Mouse (Mus musculus): ENCODE data around the gene Col6a6.

Col6a6 gene

DNA sequence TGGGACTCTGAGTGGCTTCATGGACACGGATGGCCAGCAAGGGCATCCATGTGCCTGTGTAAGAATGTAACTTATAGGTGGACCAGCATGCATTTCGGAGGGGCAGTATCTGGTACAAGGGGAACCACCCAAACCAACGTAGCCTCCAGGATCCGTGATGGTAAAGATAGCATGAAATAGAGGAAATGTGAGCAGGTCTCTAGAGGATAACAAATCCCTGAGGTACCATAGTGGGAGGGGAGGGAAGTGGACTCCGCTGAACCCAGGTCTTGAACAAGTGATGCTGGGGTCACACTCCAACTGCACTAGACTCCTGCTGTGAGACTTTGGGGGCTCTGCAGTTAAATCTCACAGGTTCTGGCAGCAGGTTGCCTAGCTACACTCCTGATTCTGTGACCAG lies 27.7 kb downstream of the Col6a6 start:
- no peak for DNase-seq

DNA sequence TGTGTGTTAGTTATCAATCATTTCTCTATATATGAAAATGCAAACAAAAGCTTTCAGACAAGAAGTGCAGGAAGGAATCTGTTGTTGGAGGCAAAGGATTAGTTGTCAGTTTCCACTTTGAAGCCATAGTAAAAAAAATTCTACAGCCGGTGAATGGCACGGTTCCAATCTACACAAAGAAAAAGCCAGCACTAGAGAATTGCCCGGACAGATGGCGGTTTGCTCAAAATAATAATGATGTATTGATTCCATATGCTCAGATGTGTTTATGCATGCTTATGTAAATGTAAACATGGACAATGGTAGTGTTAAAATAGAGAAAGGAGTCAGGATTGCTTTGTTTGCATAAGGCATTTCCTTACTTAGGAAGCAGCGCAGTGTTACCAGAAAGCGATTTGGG lies 31.8 kb downstream of the Col6a6 start:
- no peak for DNase-seq

DNA sequence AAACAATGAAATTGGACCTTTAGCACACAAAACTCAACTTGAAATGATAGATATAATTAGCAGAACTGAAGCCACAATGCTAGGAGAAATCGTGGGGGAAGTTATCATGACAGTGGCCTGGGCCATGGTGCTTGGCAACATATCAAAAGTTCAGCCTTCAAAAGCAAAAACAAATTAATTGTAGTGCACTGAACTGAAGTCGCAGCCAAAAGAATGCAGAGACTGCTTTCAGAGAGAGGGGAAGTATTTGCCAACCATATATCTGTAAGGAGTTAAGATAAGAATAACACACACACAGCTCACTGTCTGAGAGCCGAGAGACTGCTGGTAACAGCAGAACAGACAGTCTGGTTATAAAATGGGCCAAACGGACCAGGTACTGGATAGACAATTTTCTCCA lies 33.0 kb downstream of the Col6a6 start:
- DNase-seq: no peak

DNA sequence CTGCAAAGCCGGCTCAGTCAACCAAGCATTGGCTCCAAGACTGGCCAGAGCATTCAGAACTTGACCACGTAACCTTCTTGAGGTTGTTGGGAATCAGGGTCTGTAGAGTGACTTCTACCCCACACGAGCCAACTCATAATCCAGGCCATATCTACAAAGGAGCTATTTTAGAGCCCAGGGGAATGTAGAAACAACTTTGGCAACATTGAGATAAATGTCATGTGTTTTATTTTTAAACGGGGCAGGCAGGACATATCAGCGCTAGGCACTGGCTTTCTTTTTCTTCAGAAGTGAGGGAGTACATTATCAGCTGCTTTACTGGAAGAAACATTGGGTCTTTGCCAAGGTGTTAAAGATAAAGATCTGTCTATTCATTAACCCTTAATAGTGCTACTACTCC lies 36.1 kb downstream of the Col6a6 start:
- DNase-seq: no peak

DNA sequence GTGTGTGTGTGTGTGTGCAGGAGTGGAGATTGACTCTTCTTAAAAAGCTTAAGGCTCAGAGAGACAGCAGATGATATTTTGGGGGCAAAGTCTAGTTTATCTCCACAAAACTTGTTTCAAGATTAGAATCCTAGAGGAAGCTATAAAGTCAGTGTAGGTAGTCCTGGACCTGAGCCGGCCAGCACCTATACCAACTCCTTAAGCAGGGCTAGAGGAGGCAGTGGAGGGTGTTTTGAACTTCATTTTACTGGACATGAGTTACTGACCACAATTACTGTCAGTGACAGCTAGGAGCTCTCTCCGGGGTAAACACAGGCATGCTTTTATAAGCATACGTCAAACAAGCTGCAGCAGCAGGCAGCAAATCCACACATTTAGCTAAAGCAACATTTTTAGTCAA lies 39.8 kb downstream of the Col6a6 start:
- no peak for DNase-seq

DNA sequence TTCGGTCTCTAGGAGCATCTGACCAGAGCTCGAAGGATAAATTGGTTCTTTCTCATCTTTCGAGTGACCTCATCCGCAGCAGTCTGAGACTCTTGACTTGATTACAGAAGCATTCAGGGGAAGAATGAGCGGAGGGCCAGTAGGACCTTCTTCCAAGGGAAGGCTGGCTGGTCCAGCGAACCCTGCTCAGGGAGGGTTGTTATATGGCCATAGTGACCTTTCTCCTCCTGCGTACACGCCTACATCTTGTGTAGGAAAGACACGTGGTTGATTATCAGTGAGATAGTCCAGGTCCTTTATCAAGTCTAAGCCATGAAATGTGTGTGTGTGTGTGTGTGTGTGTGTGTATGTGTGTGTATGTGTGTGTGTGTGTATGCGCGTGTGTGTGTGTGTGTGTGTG lies 40.2 kb downstream of the Col6a6 start:
- DNase-seq: no peak

DNA sequence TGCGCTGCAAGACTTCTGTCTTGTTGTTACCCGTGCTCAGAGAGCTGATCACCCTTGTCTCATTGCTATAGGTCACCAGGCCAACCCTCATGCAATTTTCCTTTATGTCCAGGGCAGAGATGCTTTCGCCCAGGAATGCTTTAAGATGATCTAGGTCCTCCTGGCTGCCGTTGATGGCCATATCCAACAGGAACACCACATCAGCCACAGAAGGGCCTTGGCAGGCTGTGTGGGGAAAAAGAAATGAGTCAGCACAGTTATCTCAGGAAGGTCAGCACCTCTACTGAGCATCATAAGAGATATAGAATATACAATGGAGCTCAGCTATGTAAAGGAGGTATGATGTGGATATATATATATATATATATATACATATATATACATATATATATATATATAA lies 43.9 kb downstream of the Col6a6 start:
- DNase-seq: no peak

DNA sequence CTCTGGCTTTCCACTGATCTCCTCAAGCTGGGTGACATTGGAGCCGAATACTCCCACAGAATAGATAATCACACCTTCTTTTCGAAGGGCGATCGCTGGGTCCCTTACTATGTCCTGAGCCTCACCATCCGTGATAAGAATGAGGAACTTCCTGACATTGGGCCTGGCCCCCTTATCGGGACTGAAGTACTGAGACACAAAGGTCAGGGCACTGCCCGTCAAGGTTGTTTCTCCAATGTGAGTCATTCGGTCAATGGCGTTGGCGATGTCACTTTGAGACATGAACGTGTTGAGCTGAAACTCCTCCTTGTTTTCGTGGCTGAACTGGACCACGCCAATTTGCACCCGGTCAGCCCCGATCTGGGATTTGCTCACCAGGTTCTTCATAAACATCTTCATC lies 47.3 kb downstream of the Col6a6 start:
- DNase-seq: no peak

DNA sequence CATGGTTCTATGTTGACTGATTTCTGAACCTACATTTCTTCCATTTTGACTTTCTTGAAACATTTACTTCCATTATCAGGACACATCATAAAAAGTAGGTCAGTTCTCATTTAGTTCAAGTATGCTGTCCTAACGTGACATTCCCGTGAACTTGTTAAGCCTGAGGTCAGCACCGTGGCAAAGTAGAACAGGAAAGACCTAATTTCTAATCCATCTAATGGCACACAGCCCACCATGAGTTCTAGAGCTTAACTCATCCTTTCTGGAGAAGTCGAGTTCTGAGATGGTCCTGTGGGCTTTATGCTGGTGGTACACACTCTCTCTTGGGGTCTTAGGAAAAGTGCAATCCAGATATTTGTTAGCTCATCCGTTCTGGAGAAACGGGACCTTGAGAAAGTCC lies 49.2 kb downstream of the Col6a6 start:
- no peak for DNase-seq

DNA sequence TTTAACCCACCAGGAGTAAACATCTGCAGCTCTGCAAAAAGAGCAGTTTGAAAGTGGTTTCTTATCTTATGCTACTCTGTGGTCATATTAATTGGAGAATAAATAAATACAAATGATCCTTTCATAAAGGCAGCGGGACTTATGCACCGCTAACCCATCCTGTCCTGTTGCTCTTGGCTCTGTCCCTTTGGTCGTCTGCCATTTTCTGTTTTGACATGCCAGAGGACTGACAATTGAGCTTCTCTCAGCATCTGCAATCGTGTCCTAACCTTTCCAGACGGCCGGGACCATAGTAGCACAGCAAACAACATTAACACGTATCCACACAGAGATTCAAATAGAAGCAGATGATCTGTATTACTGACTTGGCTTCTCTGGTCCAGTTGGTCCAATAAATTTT lies 53.1 kb downstream of the Col6a6 start:
- DNase-seq: peak; percentile 26

DNA sequence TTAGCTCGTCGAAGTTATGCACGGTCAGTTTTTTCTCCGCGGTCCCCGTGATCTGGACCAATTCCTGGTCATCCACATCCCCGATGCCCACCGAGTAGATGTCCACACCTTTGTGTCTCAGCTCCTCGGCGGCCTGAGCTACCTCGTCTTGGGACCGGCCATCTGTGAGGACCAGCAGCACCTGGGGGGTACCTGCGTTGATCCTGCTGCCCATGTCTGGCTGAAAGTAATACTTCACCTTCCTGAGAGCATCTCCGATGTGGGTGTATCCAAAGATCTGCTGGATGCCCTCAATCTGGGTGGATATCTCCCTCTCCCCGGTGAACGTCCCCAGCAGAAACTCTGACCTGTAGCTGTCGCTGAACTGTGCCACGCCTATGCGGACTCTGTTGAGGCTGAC lies 53.6 kb downstream of the Col6a6 start:
- DNase-seq: peak; percentile 4

DNA sequence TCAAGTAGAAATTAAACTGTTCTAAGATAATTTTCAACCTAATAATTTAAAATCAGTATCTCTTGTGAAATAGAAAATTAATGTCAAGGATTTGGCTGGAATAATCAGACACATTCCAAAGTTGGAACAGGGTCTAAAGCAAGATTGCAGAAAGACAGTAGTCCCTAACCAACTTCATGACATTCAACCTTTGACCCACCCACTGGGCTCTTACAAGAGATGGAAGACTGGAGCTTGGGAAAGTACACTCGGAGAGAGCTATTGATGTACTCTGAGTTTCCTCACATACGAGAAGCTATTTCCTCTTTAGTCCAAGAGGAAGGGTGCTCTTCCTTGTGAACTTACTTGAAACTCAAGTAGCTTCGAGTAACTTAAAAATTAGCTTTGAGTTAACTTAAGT lies 56.6 kb downstream of the Col6a6 start:
- no peak for DNase-seq

DNA sequence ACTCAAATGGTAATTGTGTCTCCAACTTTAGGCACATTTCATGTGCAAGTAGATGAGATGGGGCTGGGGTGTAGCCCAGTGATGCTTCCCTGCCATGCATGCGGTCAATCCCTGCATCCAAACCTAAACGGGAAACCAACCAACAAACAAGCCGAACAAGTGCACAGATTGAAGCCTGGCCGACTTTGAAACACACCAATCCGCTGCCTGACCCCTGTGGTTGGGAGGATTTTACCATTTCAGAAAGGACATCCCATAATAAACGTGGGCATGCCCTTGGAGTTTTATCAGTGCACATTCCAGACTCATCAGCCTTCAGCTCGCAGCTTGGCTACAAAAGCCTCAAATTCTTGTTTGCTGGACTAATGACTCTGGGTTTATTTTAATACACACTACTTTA lies 57.3 kb downstream of the Col6a6 start:
- DNase-seq: no peak

DNA sequence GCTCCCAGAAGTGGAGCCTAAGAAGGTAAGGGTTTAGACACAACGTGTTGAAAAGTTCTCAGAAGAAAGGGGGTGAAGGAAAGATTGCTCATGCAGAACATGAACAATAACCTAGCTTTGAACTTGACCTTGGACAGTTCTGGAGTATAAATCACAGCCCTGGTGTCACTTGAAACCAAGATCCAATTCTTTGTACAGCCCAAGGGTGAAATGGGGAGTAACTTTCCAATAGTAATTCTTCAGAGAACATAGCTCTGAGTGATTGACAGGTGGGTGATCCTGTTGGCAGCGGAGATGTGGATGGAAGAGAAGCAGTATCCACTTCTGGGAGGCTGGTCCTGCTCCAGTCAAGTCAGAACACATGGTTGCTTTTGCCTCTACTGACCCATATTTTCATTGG lies 62.1 kb downstream of the Col6a6 start:
- no peak for DNase-seq

DNA sequence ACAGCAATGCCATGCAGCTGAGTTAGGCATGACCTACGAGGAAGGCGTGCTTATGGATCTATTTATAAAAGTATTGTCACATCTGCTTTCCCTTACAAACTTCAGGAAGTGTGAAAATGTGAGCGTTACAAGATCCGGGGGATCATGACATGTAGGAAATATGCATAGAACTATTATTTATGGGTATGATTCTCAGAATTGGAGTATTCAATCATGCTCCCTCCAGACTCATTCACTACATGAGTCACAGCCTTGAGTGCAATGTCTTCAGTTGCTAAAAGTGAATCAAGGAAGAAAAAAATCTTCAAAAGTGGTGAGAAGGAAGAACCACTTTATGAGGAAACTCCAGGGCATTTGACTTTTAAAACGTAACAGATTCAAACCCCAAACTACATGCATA lies 63.3 kb downstream of the Col6a6 start:
- DNase-seq: no peak

DNA sequence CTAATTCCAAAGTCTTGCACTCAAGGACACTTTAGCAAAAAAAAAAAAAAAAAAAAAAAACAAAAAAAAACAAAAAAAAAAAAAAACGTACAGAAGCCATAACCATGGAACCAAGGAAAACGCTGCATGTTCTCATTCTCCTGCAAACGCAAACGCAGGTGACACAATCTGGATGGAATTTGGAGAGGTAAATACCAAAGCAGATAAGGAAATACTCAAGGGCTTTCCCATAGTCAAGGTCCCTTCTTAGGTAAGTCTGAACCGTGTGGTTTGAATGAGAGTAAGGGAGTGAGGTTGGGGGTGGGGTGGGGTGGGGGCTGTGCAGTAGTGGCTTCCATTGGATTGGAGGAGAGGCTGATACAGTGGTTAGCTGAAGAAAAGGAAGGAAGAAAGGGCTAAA lies 63.8 kb downstream of the Col6a6 start:
- DNase-seq: no peak

DNA sequence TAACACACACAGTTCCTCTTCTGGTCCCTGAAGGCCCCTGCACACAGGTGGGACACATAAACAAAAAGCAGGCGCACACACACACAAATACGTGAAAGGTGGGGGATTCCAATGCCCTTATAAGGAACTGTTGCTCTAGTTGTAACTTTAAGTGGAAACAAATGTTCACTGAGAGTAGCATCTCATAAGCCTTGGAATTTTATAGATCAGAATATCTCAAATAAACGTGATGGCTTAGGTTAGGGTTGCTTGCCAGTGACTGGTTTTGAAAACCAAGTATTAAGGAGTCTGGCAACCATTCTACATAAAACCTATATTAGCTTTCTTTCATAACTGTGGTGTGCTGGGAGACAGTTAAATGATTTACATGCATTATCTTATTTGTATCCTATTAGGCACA lies 64.3 kb downstream of the Col6a6 start:
- DNase-seq: no peak

DNA sequence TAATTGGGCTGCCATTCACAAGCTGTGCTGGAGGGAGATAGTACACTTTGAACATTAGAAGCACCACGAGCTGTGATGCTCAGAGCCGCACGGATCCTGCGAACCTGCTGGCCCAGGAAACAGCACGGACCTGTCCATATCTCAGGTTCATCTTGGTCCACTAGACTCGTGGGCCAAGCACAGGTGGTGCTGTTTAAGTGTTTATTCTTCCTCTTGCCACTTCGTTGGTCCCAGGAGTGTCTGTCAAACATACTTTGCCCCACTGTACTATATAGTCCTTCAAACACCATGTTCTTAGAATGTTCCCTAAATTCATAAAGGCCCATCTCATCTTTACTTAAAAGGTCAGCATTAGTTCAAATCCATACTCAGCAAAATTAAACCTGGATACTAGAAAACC lies 65.7 kb downstream of the Col6a6 start:
- DNase-seq: no peak

DNA sequence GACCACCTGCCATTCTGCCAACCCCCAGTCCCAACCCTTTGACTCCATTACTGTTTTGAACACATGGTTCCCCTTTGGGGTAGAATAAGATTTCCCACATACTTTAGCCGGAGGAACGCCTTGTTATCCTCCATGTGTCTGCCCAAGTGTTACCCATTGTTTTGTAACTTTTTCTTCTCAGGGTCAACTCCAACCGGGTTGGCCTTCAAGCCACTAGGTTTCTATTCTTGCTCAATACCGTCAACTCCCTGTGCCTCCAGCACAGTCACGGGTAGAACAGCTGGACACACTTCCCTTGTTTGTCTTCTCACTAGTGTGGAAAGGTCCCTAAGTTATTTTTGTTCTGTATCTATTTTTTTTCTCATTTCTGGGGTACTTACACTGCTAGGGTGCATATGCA lies 69.1 kb downstream of the Col6a6 start:
- no peak for DNase-seq

DNA sequence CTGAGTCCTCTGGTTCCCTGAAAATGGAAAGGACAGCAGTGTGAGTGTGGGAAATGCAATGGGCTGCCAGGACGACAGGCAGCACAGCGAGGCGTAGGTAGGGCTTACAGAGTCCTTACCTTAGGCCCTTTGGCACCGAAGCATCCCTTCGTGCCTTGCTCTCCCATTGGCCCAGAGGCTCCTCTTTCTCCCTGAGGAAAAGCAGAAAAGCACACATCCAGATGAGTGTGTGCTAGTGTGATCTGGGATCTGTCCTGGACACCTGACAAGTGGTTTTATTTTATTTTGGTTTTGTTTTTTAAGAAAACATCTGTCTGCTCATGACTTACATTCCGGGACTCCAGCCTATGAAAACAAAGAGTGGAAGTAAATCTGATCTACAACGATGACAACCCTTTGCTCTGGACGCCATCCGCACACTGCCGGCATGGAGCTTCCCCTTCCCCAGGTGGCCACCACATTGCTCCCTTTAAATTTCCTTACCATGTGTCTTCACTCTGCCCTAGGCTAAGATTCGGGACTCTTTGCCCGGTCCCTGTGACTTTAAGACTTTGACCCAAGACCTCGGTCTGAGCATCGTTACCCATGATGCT lies 69.7 kb downstream of the Col6a6 start:
- DNase-seq: peak; percentile 14

DNA sequence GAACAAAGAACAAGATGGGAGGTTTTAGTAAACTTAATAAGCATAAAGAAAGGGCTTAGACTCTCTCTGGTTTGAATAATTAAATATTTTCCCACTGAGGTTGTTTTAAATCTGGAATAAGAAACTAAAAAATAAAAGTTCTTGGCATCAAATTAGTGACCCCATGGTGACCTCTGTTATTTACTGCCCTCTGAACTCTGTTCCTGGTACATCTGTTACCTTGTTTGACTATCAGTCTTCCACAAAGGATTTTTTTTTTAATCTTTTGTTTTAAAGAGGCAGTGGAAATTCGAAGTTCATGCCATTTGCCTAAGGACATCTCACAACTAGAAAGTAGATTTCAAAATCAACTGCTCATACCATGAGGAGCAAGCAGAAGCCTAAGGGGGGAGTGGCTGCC lies 73.7 kb downstream of the Col6a6 start:
- DNase-seq: no peak

DNA sequence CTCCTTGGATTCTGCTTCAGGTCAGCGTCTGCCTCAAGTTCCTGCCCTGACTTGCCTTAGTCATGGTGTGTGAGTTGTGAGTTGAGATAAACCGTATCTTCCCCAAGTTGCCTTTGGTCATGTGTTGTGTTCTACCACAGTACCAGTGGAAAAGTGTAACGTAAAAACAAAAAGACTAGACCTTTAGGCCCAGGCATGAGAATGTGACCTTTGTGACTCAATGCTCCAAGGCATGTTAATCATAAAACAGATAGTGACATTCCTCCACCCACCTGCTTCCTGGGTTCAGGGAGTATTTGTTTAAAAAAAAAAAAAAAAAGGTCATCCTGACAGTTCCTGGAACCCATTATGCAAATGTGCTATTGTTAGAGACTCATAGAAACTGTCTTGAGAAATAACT lies 82.1 kb downstream of the Col6a6 start:
- DNase-seq: peak; percentile 38

DNA sequence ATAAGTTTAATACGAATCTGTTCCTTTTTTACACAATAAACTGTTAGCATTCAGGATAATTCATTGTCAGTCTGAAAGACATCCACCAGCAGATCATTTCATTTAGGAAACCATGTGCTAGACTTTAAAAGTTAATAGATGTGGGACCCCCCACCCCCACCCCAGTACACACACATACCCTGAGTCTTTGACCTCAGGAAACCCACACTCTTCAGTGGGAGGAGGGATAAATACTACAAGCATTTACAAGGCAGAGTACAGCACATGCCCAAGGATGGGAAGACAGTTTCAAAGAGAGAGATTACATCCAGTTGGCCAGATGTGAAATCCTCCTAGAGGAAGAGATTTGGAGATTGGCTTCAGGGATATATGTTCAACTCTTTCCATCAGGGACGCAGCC lies 87.5 kb downstream of the Col6a6 start:
- DNase-seq: no peak

DNA sequence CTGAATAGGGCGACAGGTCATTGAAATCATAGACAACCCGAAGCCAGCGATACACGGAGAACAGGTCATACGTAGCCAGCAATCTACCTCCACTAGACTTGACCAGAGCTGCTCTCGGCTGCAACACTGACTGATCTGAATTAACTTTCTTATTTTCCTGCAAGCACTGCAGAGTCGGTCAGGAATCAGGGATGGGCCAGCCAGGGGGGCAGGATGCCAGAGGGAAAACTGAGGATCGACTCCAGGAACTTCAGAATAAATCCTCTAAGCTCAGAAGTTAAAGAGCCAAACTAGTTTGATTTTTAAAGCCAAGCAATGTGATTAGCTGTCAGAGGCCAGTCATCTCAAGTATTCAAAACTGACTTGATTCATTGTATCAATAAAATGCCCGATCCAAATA lies 88.5 kb downstream of the Col6a6 start:
- DNase-seq: no peak

DNA sequence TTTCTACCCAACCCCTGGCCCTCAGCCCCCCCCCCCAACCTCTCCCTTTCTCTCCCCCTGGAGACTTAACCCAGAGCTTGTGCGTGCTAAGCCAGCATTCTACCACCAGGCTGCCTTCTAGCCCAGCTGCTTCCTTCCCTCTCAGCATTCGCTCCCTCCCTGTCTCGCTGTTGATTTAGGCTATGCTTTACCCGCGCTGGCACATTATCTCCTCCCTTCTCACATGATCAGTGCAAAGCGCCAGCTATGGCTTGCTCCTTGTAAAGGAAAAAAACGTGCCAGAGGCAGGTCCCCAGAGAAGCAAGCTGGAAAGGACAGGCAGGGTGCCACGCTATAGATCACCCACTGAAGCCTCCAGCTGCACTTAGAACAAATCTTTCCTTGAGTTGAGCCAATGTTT lies 90.5 kb downstream of the Col6a6 start:
- peak; percentile 6 for DNase-seq

DNA sequence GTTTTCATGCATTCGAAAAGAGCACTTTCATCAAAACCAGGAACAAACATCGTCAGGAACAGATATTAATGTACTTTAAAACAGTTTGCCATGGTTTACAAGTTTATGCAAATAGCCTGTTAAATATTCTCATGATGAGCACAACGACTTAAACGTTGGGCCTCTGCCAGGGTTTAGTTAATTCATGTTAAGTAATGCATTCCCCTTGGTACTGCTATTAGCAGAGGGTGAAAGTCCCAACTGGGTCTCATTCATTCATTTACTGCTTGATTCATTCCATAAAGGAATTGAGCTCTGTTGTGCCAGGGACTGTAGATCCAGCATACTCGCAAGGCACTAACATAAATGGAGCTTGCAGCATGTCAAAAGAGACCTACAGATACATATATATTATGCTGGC lies 92.8 kb downstream of the Col6a6 start:
- peak; percentile 45 for DNase-seq

All from kidney, adult 11 months (tissue).